Mouse (Mus musculus) brain, embryonic 14.5 days (tissue): ENCODE data around the gene Atp10b.

ENCODE experiments used
- CTCF ChIP-seq: fragments of 200-500 bp; IDR thresholded peaks from 2 replicates; pipeline ENCODE4 v1.5.1; 2012; ENCODE audit warnings: inconsistent platforms, mild to moderate bottlenecking, moderate library complexity, borderline replicate concordance; ENCODE audit not compliant: insufficient read depth, insufficient read length; ENCODE audit errors: extremely low read depth
- POLR2A ChIP-seq: fragments of 200-500 bp; IDR thresholded peaks from 2 replicates; pipeline ENCODE4 v1.6.1; 2012; ENCODE audit warnings: mild to moderate bottlenecking, inconsistent platforms, borderline replicate concordance; ENCODE audit not compliant: poor library complexity, insufficient read depth, insufficient read length, severe bottlenecking; ENCODE audit errors: extremely low read depth

DNA sequence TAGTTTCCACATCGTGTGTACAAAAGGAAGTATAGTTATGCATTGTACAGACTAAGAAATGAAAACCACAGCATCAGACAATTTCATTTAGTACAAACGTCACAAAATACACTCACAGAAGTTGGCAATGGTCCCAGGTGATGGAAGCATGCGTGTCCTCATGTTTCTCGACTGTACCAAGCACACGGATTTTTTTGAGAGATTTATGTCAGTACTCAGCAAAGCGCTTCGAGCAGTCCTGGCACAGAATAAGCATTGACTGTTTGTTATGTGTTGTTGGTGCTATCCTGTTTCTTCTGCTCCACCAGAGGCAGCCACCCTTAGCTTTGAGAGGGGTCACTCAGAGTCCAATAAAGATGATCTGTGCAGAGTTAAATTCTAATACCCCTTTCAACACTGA, 108.1 kb downstream of the Atp10b start:
- TF ChIP-seq POLR2A (no peak), CTCF (no peak)
